Mouse (Mus musculus) testis, adult 2 months (tissue): Measurements from ENCODE around the gene AI464131. TPM values are rescaled to one million over a fixed set of nuclear protein-coding genes. Genes with fewer than 3 reads are reported as not detected.
"Not testable (repeated sequence)": the region's sequence is repeated elsewhere in the genome, so short reads cannot be mapped to it uniquely, and the experiment has no call there.

Experiments
- H3K27ac ChIP-seq: fragments of 200-500 bp; 2 replicates; pipeline ENCODE4 v1.5.1; 2012; ENCODE audit warnings: low read depth, low read length; ENCODE audit not compliant: control insufficient read depth, insufficient read depth
- H3K27me3 ChIP-seq: fragments of 200-500 bp; 2 replicates; pipeline ENCODE4 v1.6.1; 2012; ENCODE audit warnings: mild to moderate bottlenecking, low read length, moderate library complexity; ENCODE audit not compliant: control insufficient read depth, insufficient read depth
- H3K36me3 ChIP-seq: fragments of 200-500 bp; 2 replicates; pipeline ENCODE4 v1.6.1; 2012; ENCODE audit warnings: mild to moderate bottlenecking, low read length; ENCODE audit not compliant: control insufficient read depth, insufficient read depth
- H3K4me1 ChIP-seq: fragments of 200-500 bp; 2 replicates; pipeline ENCODE4 v1.6.1; 2012; ENCODE audit warnings: low read length; ENCODE audit not compliant: control insufficient read depth, insufficient read depth
- H3K4me3 ChIP-seq: fragments of 200-500 bp; 2 replicates; pipeline ENCODE4 v1.5.1; 2012; ENCODE audit warnings: low read depth, mild to moderate bottlenecking, low read length, moderate library complexity, mixed read lengths; ENCODE audit not compliant: control insufficient read depth
- CTCF ChIP-seq: fragments of 200-500 bp; IDR thresholded peaks from 2 replicates; pipeline ENCODE4 v1.5.1; 2012; ENCODE audit warnings: low read depth, mild to moderate bottlenecking, inconsistent platforms, low read length, moderate library complexity; ENCODE audit not compliant: control insufficient read depth, insufficient read depth, insufficient replicate concordance
- POLR2A ChIP-seq: fragments of 200-500 bp; IDR thresholded peaks from 2 replicates; pipeline ENCODE4 v1.6.1; 2012; ENCODE audit warnings: low read depth, mild to moderate bottlenecking, inconsistent platforms, low read length, moderate library complexity; ENCODE audit not compliant: control insufficient read depth
- polyA plus RNA-seq: library from polyadenylated mRNA; depleted of rRNA; stranded (reverse); fragments of >200 nt; gene quantifications from 2 replicates; pipeline ENCODE4 v1.2.3, GENCODE M21; 2012

Gene AI464131
- polyA plus RNA-seq, 1 experiment: 9.8 TPM

GRCm38 (mm10) chr4:41470684-41471383, 32.0 kb downstream of the AI464131 start:
- TF ChIP-seq CTCF: no peak
- TF ChIP-seq POLR2A: no peak
- H3K4me3 ChIP-seq: no peak overlapping the region
- no peak overlapping the region for H3K27ac ChIP-seq
- no peaks in the 10 kb centered on the region for H3K27me3 ChIP-seq
- no peaks in the 10 kb centered on the region; the same call in 1 of the 2 replicates for H3K4me1 ChIP-seq
- H3K36me3 ChIP-seq: no peaks in the 10 kb centered on the region

GRCm38 (mm10) chr4:41470051-41470683, 32.7 kb downstream of the AI464131 start:
- Histone ChIP-seq H3K27me3 (no peaks in the 10 kb centered on the region), H3K4me3 (no peak overlapping the region), H3K36me3 (no peaks in the 10 kb centered on the region), H3K4me1 (no peaks in the 10 kb centered on the region; the same call in 1 of the 2 replicates), H3K27ac (no peak overlapping the region)
- TF ChIP-seq CTCF (no peak), POLR2A (no peak)

- Histone ChIP-seq H3K27ac (no peak overlapping the region), H3K4me3 (no peak overlapping the region), H3K36me3 (no peaks in the 10 kb centered on the region), H3K27me3 (no peaks in the 10 kb centered on the region), H3K4me1 (no peaks in the 10 kb centered on the region; the same call in 1 of the 2 replicates)
- TF ChIP-seq POLR2A (no peak), CTCF (no peak)
These were observed 33.7 kb downstream of the AI464131 start for GRCm38 (mm10) chr4:41469199-41469598.

GRCm38 (mm10) chr4:41468396-41469080, 34.3 kb downstream of the AI464131 start:
- Histone ChIP-seq H3K27ac (no peak overlapping the region), H3K4me3 (no peak overlapping the region), H3K36me3 (no peaks in the 10 kb centered on the region), H3K27me3 (no peaks in the 10 kb centered on the region), H3K4me1 (peaks cover 2% of the 10 kb centered on the region)
- TF ChIP-seq POLR2A (no peak), CTCF (no peak)

GRCm38 (mm10) chr4:41465287-41465665, 37.6 kb downstream of the AI464131 start:
- TF ChIP-seq POLR2A (no peak), CTCF (no peak)

GRCm38 (mm10) chr4:41464345-41465286, 38.3 kb downstream of the AI464131 start, which contains the start of the genes Kif24 and Nudt2:
Gene Kif24, minus strand, starts transcription at chr4:41464887.
Gene Nudt2, plus strand, starts transcription at chr4:41465151.
- peak; percentile 67 for TF ChIP-seq POLR2A
- TF ChIP-seq CTCF: no peak
- Histone ChIP-seq H3K4me3 (peak within 1 kb of the TSS; percentile 96), H3K27me3 (no peaks in the 10 kb centered on the region), H3K27ac (peak within 1 kb of the TSS; percentile 99), H3K36me3 (no peaks in the 10 kb centered on the region; the same call in 1 of the 2 replicates), H3K4me1 (peaks cover 2% of the 10 kb centered on the region)

More at GRCm38 (mm10) chr4:41465287-41465665, 37.6 kb downstream of the AI464131 start:
- Histone ChIP-seq H3K27ac (peak overlapping the region; percentile 83), H3K4me3 (peak overlapping the region; percentile 96), H3K4me1 (peaks cover 2% of the 10 kb centered on the region), H3K36me3 (no peaks in the 10 kb centered on the region; the same call in 1 of the 2 replicates), H3K27me3 (no peaks in the 10 kb centered on the region)

GRCm38 (mm10) chr4:41463051-41463738, 39.7 kb downstream of the AI464131 start:
- H3K4me1 ChIP-seq, H3K27me3 ChIP-seq, H3K36me3 ChIP-seq, H3K27ac ChIP-seq: not testable (repeated sequence)
- H3K4me3 ChIP-seq: peak overlapping the region; percentile 42
